Mouse (Mus musculus) spleen, embryonic (tissue): ENCODE results near the gene Fgfr4.

Experiments used
- CTCF ChIA-PET: fragments of 350-600 bp; sonication (Branson Sonifier 250); formaldehyde crosslinking; loops from one replicate; lab custom pipeline; 2022; lab: Charles Lee

The Fgfr4 gene

GRCm38 (mm10) chr13:55208837-55209648 is 56.6 kb downstream of the Fgfr4 start:
- CTCF ChIA-PET = interaction anchor here (1.1 kb wide), 1 partner anchor 20 kb away, joined by 3 read pairs; no protein-coding TSS in a partner anchor

GRCm38 (mm10) chr13:55209649-55210192 is 57.3 kb downstream of the Fgfr4 start, which contains the start of gene Nsd1:
Nsd1 (plus strand) TSS chr13:55209782.
- CTCF ChIA-PET = interaction anchor here (1.1 kb wide), 1 partner anchor 20 kb away, joined by 3 read pairs; no protein-coding TSS in a partner anchor

DNA sequence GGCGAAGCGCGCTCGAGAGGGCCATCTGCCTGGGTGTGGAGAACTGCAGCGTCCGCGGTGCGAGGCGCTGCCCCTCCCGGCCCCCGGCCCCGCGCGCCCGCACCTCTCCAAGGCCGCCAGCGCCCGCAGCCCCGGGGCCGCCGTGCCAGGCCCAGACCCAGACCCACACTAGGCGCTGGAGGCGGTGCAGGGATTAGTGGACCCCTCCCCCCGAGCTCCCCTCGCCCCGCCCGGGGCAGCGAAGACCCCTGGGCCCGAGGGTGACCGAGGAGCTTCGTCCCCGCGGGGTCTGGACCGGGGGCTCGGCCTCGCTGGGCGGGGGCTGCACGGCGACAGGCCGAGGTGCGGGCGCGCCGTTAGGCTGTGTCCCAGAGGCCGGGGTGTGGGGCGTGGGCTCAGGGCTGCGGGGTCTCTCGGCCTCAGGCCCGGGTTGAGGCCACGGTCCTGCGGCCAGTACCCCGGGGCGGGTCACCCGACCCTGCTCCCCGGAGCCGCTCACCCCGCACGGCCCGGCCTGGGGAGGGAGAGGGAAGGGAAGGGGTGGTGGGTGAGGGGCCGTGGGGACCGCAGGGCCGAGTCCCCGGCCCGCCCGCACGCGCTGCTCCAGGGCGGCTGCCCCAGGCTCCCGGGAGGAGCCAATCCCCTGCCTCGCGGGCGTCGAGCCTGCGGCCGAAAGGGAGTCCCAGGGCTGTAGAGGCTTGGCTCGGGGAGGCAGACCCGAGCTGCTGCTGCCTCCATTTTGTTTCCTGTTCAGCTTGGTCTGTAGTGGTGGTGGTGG is 57.9 kb downstream of the Fgfr4 start:
- CTCF ChIA-PET = interaction anchor here (1.1 kb wide), 1 partner anchor 21 kb away, joined by 3 read pairs; no protein-coding TSS in a partner anchor

GRCm38 (mm10) chr13:55210971-55211220 is 58.5 kb downstream of the Fgfr4 start:
- CTCF ChIA-PET = no interaction called here

DNA sequence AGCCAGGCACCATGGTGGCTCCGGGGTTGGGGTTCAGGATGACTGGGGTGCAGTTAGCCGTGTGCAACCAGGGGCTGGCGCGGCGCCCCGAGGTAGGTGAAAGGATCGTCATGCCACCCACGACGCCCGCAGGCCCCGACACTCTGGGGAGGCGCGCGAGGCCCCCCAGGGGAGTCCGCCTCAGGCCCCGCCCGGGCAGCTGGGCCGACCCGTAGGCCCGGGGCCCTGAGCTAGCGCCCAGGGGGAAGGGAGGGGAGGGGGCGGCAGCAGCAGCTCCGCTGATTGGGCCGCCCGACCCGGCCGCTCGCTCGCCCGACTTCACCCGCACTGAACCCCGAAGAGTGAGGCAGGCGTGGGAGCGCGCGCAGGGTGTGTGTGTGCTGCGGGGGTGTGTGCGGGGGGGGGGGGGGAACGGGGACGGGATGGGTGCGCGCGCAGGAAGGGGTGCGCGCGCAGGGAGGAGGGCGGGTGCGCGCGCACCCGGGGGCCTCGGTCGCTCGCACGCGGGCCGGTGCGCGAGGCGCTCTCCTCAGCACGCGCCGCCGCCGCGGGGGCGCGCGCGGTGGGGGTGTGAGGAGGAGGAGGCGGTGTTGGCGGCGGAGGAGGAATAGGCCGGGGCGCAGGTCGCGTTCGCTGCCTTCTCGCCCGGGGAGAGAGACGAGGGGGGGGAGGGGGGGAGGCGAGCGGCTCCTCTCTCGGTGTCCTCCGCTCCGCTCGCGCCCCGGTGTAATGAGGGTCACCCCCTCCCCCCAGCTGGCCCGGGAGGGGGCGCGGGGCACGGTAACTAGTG is 59.0 kb downstream of the Fgfr4 start:
- CTCF ChIA-PET = interaction anchor here (0.5 to 0.6 kb wide), 2 partner anchors 8 to 21 kb away, joined by 3 to 8 read pairs; no protein-coding TSS in a partner anchor

DNA sequence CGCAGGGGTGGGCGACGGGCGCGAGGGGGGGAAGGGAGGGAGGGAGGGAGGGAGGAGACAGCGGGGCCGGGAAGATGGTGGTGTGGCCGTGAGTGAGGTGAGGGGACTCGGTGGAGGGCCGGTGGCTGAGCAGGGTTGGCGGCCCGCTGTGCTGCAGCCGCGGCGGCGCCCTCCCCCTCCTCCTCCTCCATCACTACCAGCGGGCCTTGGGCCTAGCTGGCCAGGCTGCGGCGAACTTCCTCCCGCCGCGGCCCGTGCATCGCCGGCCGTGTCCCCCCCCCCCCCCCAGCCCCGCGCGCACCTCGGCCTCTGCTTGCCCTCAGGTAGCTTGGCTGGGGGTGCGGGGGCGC is 59.5 kb downstream of the Fgfr4 start:
- CTCF ChIA-PET = interaction anchor here (0.5 to 0.6 kb wide), 3 partner anchors 8 to 63 kb away, joined by 3 to 8 read pairs (median 3); no protein-coding TSS in a partner anchor

DNA sequence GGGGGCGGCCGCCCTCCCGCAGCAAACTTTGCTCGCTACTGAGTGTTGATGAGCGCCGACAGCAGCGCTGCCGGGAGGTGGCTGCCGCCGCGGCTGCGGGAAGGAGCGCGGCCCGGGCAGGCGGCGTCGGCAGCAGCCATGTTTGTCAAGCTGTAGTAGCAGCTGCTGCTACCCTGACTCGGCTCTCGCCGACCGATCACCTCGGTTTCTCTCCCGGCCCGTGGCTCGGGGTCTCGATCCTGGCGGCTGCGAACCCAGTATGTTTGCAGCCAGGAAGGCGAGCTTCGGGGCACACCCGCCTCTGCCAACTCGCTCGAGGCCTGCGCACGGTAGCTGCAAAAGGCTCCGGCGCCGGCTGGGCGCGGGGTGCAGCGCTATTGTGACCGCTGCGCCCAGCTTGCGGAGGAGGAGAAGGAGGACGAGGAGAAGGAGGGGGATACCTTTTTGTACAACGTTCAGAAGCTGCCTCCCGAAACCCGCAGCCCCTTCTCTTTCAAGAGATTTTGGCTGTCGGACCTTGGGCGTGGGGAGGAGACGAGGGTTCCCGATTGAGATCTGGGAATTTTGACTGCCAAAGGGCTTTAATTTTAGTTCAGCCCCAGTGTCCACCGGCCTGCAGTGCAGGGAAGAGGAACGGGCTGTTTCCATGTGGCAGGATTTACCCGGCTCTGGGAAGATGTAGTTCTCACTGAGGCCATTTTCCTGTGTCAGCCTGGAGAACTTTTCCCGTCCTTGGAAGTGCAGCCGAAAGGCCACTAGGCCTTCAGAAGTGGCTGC is 60.1 kb downstream of the Fgfr4 start:
- CTCF ChIA-PET = interaction anchor here (0.5 to 0.6 kb wide), 3 partner anchors 9 to 62 kb away, joined by 3 to 8 read pairs (median 3); no protein-coding TSS in a partner anchor

- CTCF ChIA-PET = no interaction called here
Observed at GRCm38 (mm10) chr13:55213138-55213806, 60.8 kb downstream of the Fgfr4 start.
